Mouse (Mus musculus) stomach, embryonic 15.5 days (tissue): ENCODE data around the gene Eipr1. TPM values are rescaled to one million over a fixed set of nuclear protein-coding genes. Genes with fewer than 3 reads are reported as not detected.

Source experiments
- ATAC-seq: fragments of 200-750 bp; cut with Nextera tagmentation; 2 replicates; pipeline ENCODE4 v1.8.0; 2017; ENCODE audit warnings: low read depth, moderate number of reproducible peaks, moderate TSS enrichment; ENCODE audit not compliant: insufficient read depth, low FRiP score
- H3K27ac ChIP-seq: fragments of 300-500 bp; sonication (generic); 2 replicates; pipeline ENCODE4 v1.5.1; 2015; ENCODE audit warnings: mild to moderate bottlenecking, inconsistent platforms
- H3K27me3 ChIP-seq: fragments of 300-500 bp; sonication (generic); replicated peaks from 2 replicates; pipeline ENCODE4 v1.6.1; 2015; ENCODE audit warnings: inconsistent platforms
- H3K36me3 ChIP-seq: fragments of 300-500 bp; sonication (generic); 2 replicates; pipeline ENCODE4 v1.6.1; 2015; ENCODE audit warnings: inconsistent platforms
- H3K4me1 ChIP-seq: fragments of 300-500 bp; sonication (generic); 2 replicates; pipeline ENCODE4 v1.6.1; 2015; ENCODE audit warnings: inconsistent platforms
- H3K4me2 ChIP-seq: fragments of 300-500 bp; sonication (generic); 2 replicates; pipeline ENCODE4 v1.6.1; 2015; ENCODE audit warnings: mild to moderate bottlenecking, inconsistent platforms
- H3K4me3 ChIP-seq: fragments of 300-500 bp; sonication (generic); replicated peaks from 2 replicates; pipeline ENCODE4 v1.5.1; 2015; ENCODE audit warnings: inconsistent platforms
- H3K9ac ChIP-seq: fragments of 300-500 bp; sonication (generic); 2 replicates; pipeline ENCODE4 v1.6.1; 2015; ENCODE audit warnings: inconsistent platforms
- H3K9me3 ChIP-seq: fragments of 300-500 bp; sonication (generic); 2 replicates; pipeline ENCODE4 v1.6.1; 2016; ENCODE audit warnings: inconsistent platforms
- WGBS: fragments of 180-500 bp; shearing (Covaris S2); methylation state at CpG from one replicate; pipeline ENCODE4 v1.1.7; 2015; 5-methylcytosine and 5-hydroxymethylcytosine counted together
- polyA plus RNA-seq: library from polyadenylated mRNA; unstranded; fragments of >200 nt; fragmentation: Nextera tagmentation; extraction: Ambion mirVana; gene quantifications from 2 replicates; pipeline ENCODE4 v1.2.1, GENCODE M21; 2015

Gene Eipr1
- polyA plus RNA-seq, 1 experiment from 2014 or later, result 29.7 TPM

DNA sequence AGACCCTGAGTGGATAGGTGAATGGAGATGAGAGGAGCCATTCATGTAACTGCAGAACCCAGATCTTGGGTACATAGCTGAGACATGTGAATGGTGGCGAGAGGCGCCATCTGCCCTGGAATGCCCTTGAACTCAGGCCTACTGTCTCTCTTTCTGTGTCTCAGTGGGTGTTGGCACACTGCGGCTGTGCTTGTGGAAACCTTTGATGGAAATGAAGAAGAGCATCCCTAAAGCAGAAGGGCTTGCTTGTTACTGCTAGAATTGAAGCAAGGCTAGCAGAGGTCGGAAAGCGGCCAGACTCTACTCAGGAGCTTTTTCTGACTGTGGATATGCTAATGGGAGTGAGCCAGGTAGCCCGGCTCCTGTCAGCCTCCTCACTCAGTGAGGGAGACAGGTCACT, 50.1 kb downstream of the Eipr1 start:
- H3K27ac ChIP-seq, result no peak overlapping the region
- 91% methylated on average over 6 of the region's 6 CpGs for WGBS
- H3K4me3 ChIP-seq, result no peak overlapping the region
- H3K9ac ChIP-seq, result no peak overlapping the region
- ATAC-seq, result no peak
- H3K4me2 ChIP-seq, result no peak overlapping the region
- no peaks in the 10 kb centered on the region for H3K27me3 ChIP-seq
- H3K4me1 ChIP-seq, result peaks cover 5% of the 10 kb centered on the region; the same call in 1 of the 2 replicates
- H3K9me3 ChIP-seq, result no peaks in the 10 kb centered on the region
- no peaks in the 10 kb centered on the region for H3K36me3 ChIP-seq

DNA sequence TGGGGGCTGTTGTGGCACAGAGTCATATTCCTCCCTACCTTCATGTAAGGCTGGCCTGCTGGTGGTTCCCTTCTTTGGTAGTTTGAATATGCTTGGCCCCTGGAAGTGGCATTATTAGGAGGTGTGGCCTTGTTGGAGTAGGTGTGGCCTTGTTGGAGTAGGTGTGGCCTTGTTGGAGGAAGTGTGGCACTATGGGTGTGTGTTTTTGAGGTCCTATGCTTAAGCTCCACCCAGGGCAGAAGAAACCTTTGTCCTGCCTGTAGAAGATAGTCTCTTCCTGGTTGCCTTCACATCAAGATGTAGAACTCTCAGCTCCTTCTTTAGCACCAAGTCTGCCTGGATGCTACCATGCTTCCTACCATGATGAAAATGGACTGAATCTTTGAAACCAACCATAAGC, 51.4 kb downstream of the Eipr1 start:
- H3K9ac ChIP-seq, result no peak overlapping the region
- H3K36me3 ChIP-seq, result no peaks in the 10 kb centered on the region
- peak; percentile 38; the same call in 1 of the 2 replicates for ATAC-seq
- H3K4me2 ChIP-seq, result no peak overlapping the region
- H3K4me1 ChIP-seq, result peaks cover 5% of the 10 kb centered on the region; the same call in 1 of the 2 replicates
- H3K27me3 ChIP-seq, result no peaks in the 10 kb centered on the region
- no peak overlapping the region for H3K4me3 ChIP-seq
- H3K9me3 ChIP-seq, result no peaks in the 10 kb centered on the region
- no peak overlapping the region for H3K27ac ChIP-seq

DNA sequence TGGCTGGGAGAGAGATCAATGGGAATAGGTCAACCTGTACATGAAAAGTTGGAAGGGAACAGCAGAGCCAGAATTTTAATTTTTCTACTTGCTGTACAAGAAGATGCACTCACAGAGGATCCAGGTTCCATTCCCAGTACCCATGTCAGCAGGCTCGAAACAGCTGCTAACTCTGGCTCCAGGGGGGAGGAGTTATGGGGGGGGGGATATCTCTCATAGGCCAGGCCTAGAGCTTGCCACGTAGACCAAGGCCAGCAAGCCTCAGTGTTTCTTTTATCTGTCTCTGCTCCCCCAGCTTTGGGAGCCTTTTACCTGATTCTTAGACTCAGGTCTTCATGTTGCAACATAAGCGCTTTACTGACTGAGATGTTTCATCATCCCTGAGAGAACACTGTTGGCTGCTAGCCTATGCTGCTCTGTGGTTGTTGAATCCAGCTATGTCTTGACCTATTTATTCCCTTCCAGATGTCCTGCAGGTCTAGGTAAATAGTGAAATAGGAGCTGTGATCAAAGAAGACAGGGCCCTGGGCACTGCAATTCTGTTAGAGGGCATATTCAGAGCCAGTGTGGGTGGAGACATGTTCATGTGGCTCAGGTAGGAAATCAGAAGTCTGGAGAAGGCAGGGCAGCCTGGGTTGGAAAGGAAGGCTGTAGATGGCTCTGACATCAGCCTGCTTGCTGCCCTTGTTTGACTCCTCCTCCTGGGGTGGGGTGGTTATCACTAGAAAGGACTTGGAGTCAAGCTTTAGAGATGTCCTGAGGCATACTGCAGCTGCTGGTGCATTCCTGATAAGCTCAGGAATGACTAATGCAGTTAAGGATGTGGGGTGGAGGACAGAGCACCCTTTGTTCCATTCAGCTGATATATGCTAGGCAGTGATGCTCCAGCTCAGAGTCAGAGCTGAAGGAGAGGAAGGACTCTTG, 53.2 kb downstream of the Eipr1 start:
- no peak overlapping the region for H3K4me2 ChIP-seq
- peak; percentile 90 for ATAC-seq
- H3K4me1 ChIP-seq, result peaks cover 8% of the 10 kb centered on the region; the same call in 1 of the 2 replicates
- H3K36me3 ChIP-seq, result no peaks in the 10 kb centered on the region
- H3K4me3 ChIP-seq, result no peak overlapping the region
- H3K27ac ChIP-seq, result no peak overlapping the region
- 57% methylated on average over 3 of the region's 3 CpGs for WGBS
- no peaks in the 10 kb centered on the region for H3K27me3 ChIP-seq
- H3K9ac ChIP-seq, result no peak overlapping the region
- H3K9me3 ChIP-seq, result no peaks in the 10 kb centered on the region

DNA sequence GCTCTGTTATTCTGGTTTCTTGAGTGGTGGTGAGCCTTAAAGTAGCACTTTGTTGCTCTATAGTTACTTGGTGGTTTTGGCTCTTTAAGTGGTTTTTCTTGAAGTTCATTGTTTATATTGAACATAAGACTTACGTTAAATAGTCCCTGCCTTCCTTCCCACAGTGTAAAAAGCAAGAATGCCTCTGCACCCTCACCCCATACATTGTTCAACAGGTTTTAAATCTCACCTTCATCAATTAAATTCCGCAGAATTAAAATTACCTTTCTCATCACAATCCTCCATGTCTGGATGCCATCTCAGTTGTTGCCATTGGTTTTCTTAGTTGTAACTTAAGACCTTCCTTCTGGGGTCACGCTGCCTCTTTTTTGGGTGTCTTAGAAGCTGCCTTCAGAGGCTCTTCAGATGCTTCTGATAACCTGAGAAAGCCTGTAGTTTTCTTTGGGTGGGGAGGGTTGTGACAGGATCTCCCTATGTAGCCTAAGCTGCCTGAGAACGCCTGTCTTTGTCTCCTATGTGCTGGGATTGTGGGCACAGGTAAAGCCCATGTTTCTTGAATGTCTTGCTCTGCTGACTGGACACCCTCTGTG, 57.3 kb downstream of the Eipr1 start:
- no peaks in the 10 kb centered on the region for H3K27me3 ChIP-seq
- peaks cover 8% of the 10 kb centered on the region; the same call in 1 of the 2 replicates for H3K4me1 ChIP-seq
- H3K4me3 ChIP-seq, result no peak overlapping the region
- H3K4me2 ChIP-seq, result no peak overlapping the region
- WGBS, result 69% methylated on average over 4 of the region's 4 CpGs
- no peak for ATAC-seq
- no peaks in the 10 kb centered on the region for H3K36me3 ChIP-seq
- no peak overlapping the region for H3K27ac ChIP-seq
- no peak overlapping the region for H3K9ac ChIP-seq
- no peaks in the 10 kb centered on the region for H3K9me3 ChIP-seq

DNA sequence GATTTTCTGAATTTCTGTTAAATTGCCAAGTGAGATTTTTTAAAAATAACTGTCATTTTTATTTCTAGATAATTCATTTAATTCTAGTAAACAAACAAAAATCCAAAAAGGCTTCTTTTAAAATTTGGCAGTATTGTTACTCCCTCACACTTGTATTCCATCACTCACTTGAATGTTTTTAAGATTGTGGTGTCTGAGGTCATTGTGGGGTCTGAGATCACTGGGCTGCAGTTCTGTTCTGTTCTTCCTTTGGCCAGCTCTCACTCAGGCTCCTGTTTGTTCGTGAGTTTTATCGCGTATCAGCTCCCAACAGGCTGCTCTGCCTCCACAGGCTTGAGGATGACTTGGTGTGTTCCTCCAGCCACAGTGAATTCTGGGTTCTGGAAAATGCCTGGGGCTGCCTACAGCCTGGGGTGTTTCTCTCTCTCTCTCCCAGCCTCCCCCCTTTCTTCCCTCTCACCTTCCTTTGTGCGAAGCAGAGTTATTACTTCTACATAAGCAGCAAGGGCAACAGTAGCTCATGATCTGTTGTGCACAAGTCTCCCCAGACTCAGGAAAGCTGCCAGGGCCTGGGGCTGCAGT, 58.2 kb downstream of the Eipr1 start:
- Histone ChIP-seq H3K4me1 (peaks cover 6% of the 10 kb centered on the region; the same call in 1 of the 2 replicates), H3K27me3 (no peaks in the 10 kb centered on the region), H3K36me3 (no peaks in the 10 kb centered on the region), H3K4me2 (no peak overlapping the region), H3K4me3 (no peak overlapping the region), H3K9ac (no peak overlapping the region), H3K9me3 (no peaks in the 10 kb centered on the region), H3K27ac (no peak overlapping the region)
- 39% methylated on average over 4 of the region's 4 CpGs for WGBS
- ATAC-seq, result peak; percentile 40; the same call in 1 of the 2 replicates

DNA sequence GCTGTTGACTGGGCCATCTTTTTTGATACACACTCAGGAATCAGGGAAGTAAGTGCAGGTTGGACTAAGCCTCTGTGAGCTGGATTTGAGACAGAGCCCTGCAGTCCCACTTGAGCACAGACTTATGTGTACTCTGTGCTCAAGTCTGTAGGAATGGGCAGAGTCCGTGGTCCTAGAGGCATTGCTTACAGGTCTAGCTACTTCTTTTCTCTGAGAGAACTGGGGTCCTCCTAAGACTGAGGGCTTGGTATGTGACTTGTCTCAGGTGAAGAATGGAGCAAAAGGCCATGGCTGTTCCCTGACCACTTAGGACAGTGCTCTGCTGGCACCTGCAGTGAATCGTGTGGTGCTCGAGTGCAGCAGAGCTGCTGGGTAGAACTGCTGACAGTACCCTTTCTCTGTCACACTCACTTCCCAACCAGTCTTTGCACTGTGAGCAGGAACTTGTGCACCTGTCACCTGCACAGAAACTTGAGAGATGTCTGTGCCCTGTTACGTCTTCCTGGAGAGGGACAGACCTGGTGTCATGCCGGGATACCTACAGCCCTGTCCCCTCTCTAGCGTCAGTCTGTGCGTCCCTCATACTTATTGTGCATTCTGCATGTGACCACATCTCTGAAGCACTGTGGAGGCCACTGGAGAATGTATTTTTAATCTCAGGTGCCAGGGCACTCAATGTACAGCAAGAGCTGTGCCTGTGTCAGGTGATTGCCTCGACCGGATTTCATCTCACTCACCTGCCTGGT, 65.3 kb downstream of the Eipr1 start:
- Histone ChIP-seq H3K27ac (no peak overlapping the region), H3K36me3 (no peaks in the 10 kb centered on the region), H3K4me3 (no peak overlapping the region), H3K27me3 (no peaks in the 10 kb centered on the region), H3K9me3 (no peaks in the 10 kb centered on the region), H3K4me1 (peaks cover 6% of the 10 kb centered on the region; the same call in 1 of the 2 replicates), H3K4me2 (no peak overlapping the region), H3K9ac (no peak overlapping the region)
- 44% methylated on average over 9 of the region's 9 CpGs for WGBS
- no peak for ATAC-seq

DNA sequence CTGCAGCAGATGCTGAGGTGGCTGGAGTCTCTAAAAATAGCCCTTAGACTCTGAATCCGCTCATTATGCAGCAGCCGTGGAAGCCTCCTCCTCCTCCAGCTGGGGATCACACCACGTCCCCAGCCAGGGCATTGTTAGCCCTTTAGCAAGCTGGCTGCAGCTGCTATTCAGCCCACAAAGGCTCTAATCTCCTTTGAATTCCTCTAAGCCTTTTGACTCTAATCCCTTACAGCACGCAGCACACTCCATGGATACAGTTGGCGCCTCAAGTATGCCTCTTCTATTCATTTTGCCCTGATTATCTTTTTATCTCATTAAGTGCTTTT, 65.8 kb downstream of the Eipr1 start:
- H3K9me3 ChIP-seq, result no peaks in the 10 kb centered on the region
- no peak overlapping the region for H3K27ac ChIP-seq
- ATAC-seq, result peak; percentile 70; the same call in 1 of the 2 replicates
- H3K27me3 ChIP-seq, result no peaks in the 10 kb centered on the region
- WGBS, result 19% methylated on average over 5 of the region's 5 CpGs
- no peak overlapping the region for H3K9ac ChIP-seq
- H3K4me1 ChIP-seq, result peaks cover 6% of the 10 kb centered on the region; the same call in 1 of the 2 replicates
- H3K36me3 ChIP-seq, result no peaks in the 10 kb centered on the region
- H3K4me2 ChIP-seq, result no peak overlapping the region
- H3K4me3 ChIP-seq, result no peak overlapping the region

DNA sequence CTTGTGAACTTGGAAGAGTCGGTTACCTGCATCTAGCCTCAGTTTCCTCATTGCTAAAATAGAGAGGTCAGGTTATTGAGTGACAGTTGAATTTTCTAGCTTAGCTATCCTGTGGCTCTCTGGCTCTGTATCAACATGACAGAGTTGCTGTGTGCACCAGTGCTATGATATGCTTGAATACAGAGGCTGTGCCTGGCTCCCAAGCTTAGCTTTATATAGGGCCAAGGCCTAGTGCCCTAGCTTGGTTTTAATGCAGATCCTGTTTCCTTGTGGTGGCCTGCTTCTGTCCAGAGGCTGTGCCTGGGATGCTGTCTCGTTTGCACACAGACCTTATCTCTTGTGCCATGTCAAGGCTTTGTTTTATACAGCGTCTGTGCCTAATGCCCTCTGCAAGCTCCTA, 66.3 kb downstream of the Eipr1 start:
- Histone ChIP-seq H3K27me3 (no peaks in the 10 kb centered on the region), H3K4me3 (no peak overlapping the region), H3K9me3 (no peaks in the 10 kb centered on the region), H3K9ac (no peak overlapping the region), H3K4me1 (peaks cover 6% of the 10 kb centered on the region; the same call in 1 of the 2 replicates), H3K4me2 (no peak overlapping the region), H3K27ac (no peak overlapping the region), H3K36me3 (no peaks in the 10 kb centered on the region)
- no peak for ATAC-seq
- WGBS, result 41% methylated on average over 3 of the region's 3 CpGs

DNA sequence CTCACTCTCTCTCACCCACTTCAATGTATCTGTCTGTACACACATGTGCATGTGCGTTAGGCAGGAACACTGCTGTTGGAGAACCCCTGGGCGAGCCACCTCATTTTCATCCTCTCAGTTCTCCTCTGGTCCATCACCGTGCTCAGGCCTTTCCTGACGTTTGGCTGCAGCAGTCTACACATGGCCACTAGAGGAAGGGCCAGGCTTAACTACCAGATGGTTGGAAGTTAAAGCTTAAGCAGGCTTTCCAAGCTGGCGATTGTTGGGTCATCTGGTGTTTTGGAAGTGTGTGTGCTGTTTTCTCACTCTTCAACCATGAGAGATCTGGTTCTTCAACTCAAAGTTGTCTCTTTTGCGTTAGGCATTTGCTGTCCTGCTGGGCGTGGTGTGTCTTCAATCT, 71.9 kb downstream of the Eipr1 start:
- H3K27ac ChIP-seq, result no peak overlapping the region
- no peak overlapping the region for H3K4me2 ChIP-seq
- H3K9ac ChIP-seq, result no peak overlapping the region

DNA sequence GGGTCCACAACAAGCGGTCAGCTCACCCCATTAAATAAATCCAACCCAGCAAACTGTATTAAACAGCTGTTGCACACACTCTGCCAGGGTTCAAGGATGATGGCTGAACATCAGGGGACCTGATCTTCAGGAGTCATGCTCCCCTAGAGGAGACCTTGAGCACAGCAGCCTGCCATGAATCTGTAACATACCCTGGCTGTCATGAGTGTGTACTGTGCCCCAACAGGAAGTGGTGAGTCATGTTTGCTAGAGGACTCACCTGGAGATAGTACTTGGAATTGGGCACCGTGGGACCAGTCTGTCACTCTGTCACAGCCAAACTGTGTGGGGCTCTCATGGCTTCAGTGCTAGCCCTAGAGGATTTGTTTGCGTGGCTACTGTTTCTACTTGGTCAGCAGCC, 77.9 kb downstream of the Eipr1 start:
- ATAC-seq, result no peak
- 79% methylated on average over 3 of the region's 3 CpGs for WGBS
- no peaks in the 10 kb centered on the region for H3K27me3 ChIP-seq
- H3K27ac ChIP-seq, result no peak overlapping the region
- H3K9me3 ChIP-seq, result no peaks in the 10 kb centered on the region
- H3K4me1 ChIP-seq, result no peaks in the 10 kb centered on the region
- no peak overlapping the region for H3K4me3 ChIP-seq
- H3K4me2 ChIP-seq, result no peak overlapping the region
- no peak overlapping the region for H3K9ac ChIP-seq
- no peaks in the 10 kb centered on the region for H3K36me3 ChIP-seq

More for the DNA sequence above, 71.9 kb downstream of the Eipr1 start:
- Histone ChIP-seq H3K9me3 (no peaks in the 10 kb centered on the region), H3K4me1 (no peaks in the 10 kb centered on the region), H3K36me3 (no peaks in the 10 kb centered on the region), H3K27me3 (no peaks in the 10 kb centered on the region), H3K4me3 (no peak overlapping the region)
- no peak for ATAC-seq
- WGBS, result 88% methylated on average over 7 of the region's 7 CpGs

DNA sequence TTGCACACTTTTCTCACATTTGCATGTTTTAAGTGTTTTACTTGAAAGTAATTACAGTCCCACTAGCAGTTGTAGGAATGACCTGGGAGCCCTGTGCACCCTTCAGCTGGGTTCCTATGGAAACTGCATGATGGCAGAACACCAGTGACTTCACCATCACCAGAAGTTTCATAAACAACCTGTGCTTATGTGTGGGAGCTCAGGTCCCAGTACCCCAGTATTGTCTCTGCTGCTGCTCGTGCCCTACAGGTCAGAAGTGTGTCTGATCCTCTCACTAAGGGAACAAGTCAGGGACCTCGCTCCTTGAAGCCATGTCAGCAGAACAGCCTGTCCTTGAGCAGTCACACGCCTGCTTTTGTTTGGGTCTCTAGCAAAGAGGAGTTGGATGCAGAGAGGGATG, 78.9 kb downstream of the Eipr1 start:
- Histone ChIP-seq H3K27ac (no peak overlapping the region), H3K4me3 (no peak overlapping the region), H3K4me1 (no peaks in the 10 kb centered on the region), H3K9ac (no peak overlapping the region), H3K27me3 (no peaks in the 10 kb centered on the region), H3K4me2 (no peak overlapping the region), H3K36me3 (no peaks in the 10 kb centered on the region), H3K9me3 (no peaks in the 10 kb centered on the region)
- ATAC-seq, result no peak
- 85% methylated on average over 3 of the region's 3 CpGs for WGBS
